Mouse (Mus musculus) C2C12 (cell line): ENCODE results near the gene Draxin.

Source experiments
- CEBPB ChIP-seq: IDR thresholded peaks from one replicate; pipeline ENCODE4 v1.6.1; 2011; ENCODE audit warnings: low read depth, mild to moderate bottlenecking, control low read depth, moderate library complexity
- CTCF ChIP-seq: IDR thresholded peaks from one replicate; pipeline ENCODE4 v1.5.1; 2011; ENCODE audit not compliant: control insufficient read depth, insufficient read depth, insufficient read length
- FOSL1 ChIP-seq: IDR thresholded peaks from one replicate; pipeline ENCODE4 v1.8.0; 2011; ENCODE audit warnings: mild to moderate bottlenecking, low read length; ENCODE audit not compliant: poor library complexity, insufficient read depth, severe bottlenecking
- MAX ChIP-seq: IDR thresholded peaks from one replicate; pipeline ENCODE4 v1.6.1; 2011; ENCODE audit warnings: mild to moderate bottlenecking, control low read depth
- MYOD1 ChIP-seq: IDR thresholded peaks from one replicate; pipeline ENCODE4 v1.6.1; 2011; ENCODE audit warnings: low read depth; ENCODE audit not compliant: control insufficient read depth, insufficient read length
- USF1 ChIP-seq: IDR thresholded peaks from one replicate; pipeline ENCODE4 v1.6.1; 2011; ENCODE audit warnings: low read depth, mild to moderate bottlenecking, control low read depth, moderate library complexity

DNA sequence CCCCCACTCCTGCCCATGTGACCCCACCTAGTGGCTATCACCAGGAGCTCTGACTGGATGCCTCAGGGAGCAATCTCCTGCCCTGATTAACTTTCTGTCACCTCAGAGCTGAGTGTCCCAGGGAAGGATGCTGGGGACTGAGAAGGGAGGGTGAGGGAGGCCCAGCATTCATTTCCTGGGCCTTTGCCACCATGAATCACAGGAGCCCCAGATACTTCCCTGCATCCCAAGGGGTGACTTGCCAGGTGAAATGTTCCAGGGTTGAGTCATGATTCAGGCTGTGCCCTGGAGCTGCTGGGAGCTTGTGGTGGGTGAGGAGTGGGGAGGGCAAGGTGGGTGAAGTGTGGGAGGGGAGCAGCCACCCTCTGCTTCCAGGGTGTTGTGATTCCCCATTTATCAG is 47.2 kb upstream of the Draxin start:
- no peak for TF ChIP-seq CTCF
- no peak for TF ChIP-seq MYOD1
- TF ChIP-seq USF1 = no peak
- TF ChIP-seq CEBPB = no peak
- TF ChIP-seq MAX = no peak
- TF ChIP-seq FOSL1 = no peak
